Mouse (Mus musculus) stomach, embryonic 14.5 days (tissue): ENCODE results near the gene Cerkl. TPM values are rescaled to one million over a fixed set of nuclear protein-coding genes. Genes with fewer than 3 reads are reported as not detected.

Experiments used
- ATAC-seq: fragments of 200-750 bp; cut with Nextera tagmentation; 2 replicates; pipeline ENCODE4 v1.8.0; 2017; ENCODE audit warnings: low read depth, moderate TSS enrichment; ENCODE audit not compliant: insufficient number of reproducible peaks, insufficient read depth, low FRiP score
- H3K27ac ChIP-seq: fragments of 300-500 bp; sonication (generic); 2 replicates; pipeline ENCODE4 v1.5.1; 2014; ENCODE audit warnings: mild to moderate bottlenecking, low read length, moderate library complexity, mixed read lengths
- H3K27me3 ChIP-seq: fragments of 300-500 bp; sonication (generic); 2 replicates; pipeline ENCODE4 v1.6.1; 2014; ENCODE audit warnings: low read length, control low read depth, mixed read lengths; ENCODE audit not compliant: control insufficient read depth, insufficient read depth
- H3K36me3 ChIP-seq: fragments of 300-500 bp; sonication (generic); 2 replicates; pipeline ENCODE4 v1.6.1; 2014; ENCODE audit warnings: mild to moderate bottlenecking, control low read depth, low read length, moderate library complexity, mixed read lengths; ENCODE audit not compliant: control insufficient read depth, insufficient read depth
- H3K4me1 ChIP-seq: fragments of 300-500 bp; sonication (generic); 2 replicates; pipeline ENCODE4 v1.6.1; 2014; ENCODE audit warnings: low read length, control low read depth, mixed read lengths; ENCODE audit not compliant: control insufficient read depth, insufficient read depth
- H3K4me2 ChIP-seq: fragments of 300-500 bp; sonication (generic); replicated peaks from 2 replicates; pipeline ENCODE4 v1.6.1; 2014; ENCODE audit warnings: low read depth, low read length, control low read depth
- H3K4me3 ChIP-seq: fragments of 300-500 bp; sonication (generic); 2 replicates; pipeline ENCODE4 v1.5.1; 2014; ENCODE audit warnings: low read depth, low read length, control low read depth
- H3K9ac ChIP-seq: fragments of 300-500 bp; sonication (generic); replicated peaks from 2 replicates; pipeline ENCODE4 v1.6.1; 2014; ENCODE audit warnings: low read depth, mild to moderate bottlenecking, control low read depth, low read length, moderate library complexity, mixed read lengths
- H3K9me3 ChIP-seq: fragments of 300-500 bp; sonication (generic); 2 replicates; pipeline ENCODE4 v1.6.1; 2016; ENCODE audit warnings: low read depth, low read length, control low read depth; ENCODE audit not compliant: control insufficient read depth
- WGBS: fragments of 180-500 bp; shearing (Covaris S2); extraction: QIAGEN DNeasy Blood & Tissue Kit; methylation state at CpG from one replicate; pipeline ENCODE4 v1.1.7; 2014; 5-methylcytosine and 5-hydroxymethylcytosine counted together
- polyA plus RNA-seq: library from polyadenylated mRNA; unstranded; fragments of >200 nt; fragmentation: Nextera tagmentation; extraction: Ambion mirVana; gene quantifications from 2 replicates; pipeline ENCODE4 v1.2.1, GENCODE M21; 2014

Gene Cerkl
- polyA plus RNA-seq, 1 experiment from 2014 or later, result 1.4 TPM

DNA sequence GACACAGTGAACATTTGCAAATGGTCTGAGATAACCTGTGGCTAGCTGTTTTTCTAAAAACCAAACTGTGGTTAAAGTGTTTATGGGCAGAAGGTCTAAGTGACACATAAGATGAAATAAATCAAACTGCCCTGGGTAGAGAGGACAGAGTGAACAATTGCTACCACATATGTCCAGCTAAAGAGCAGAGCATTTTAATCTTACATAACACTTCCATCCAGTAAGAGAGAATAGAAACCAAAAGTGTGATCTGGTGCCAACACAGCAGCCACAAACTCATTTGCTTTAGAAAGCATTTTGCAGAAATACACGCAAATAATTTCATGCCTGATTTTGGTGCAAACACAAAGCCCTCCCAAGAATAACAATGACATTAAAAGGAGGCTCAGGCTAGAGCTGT, 117.6 kb downstream of the Cerkl start:
- ATAC-seq, result no peak
- H3K27me3 ChIP-seq, result no peaks in the 10 kb centered on the region
- no peak overlapping the region for H3K4me3 ChIP-seq
- H3K4me2 ChIP-seq, result no peak overlapping the region
- H3K9ac ChIP-seq, result no peak overlapping the region
- WGBS, result 81% methylated on average over 1 of the region's 1 CpGs
- H3K27ac ChIP-seq, result no peak overlapping the region
- no peaks in the 10 kb centered on the region for H3K9me3 ChIP-seq
- H3K4me1 ChIP-seq, result no peaks in the 10 kb centered on the region
- H3K36me3 ChIP-seq, result no peaks in the 10 kb centered on the region

DNA sequence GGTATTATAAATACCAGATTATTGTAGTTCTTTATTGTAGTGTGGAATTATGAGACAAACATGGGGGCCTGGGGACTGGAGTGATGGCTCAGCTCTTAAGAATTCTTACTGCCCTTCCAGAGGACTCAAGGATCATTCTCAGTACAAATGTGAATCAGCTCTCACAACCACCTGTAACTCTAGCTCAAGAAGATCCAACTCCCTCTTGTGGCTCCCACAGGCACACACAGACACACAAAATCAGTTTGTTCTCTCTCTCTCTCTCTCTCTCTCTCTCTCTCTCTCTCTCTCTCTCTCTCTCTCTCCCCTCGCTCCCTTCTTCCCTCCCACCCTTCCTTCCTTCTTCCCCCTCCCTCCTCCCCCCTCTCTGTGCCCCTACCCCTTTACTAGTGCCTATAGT, 120.4 kb downstream of the Cerkl start:
- no peak overlapping the region for H3K4me3 ChIP-seq
- 67% methylated on average over 1 of the region's 1 CpGs for WGBS
- no peaks in the 10 kb centered on the region for H3K9me3 ChIP-seq
- no peaks in the 10 kb centered on the region for H3K36me3 ChIP-seq
- H3K4me2 ChIP-seq, result no peak overlapping the region
- no peak overlapping the region for H3K9ac ChIP-seq
- H3K4me1 ChIP-seq, result no peaks in the 10 kb centered on the region
- no peak overlapping the region for H3K27ac ChIP-seq
- no peak for ATAC-seq
- no peaks in the 10 kb centered on the region for H3K27me3 ChIP-seq

DNA sequence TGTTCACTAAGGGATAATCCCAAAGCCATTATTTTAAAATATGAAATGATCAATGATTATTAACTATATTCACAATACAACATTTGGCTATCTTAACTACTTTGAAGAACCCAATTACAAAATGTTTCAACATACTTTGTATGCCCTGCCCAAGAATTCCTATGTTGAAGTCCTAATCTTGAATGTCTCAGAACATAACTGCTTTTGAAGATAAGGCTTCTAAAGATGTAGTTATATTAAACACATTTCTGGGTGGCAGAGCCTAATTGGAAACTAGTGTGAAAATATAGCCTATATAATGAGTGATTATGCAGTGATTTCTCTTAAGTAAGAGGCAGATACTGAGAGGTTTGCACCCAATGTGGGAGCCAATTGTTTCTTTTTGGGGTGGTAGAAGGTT, 121.9 kb downstream of the Cerkl start:
- Histone ChIP-seq H3K4me2 (no peak overlapping the region), H3K9ac (no peak overlapping the region), H3K4me1 (no peaks in the 10 kb centered on the region), H3K27me3 (no peaks in the 10 kb centered on the region), H3K27ac (no peak overlapping the region), H3K4me3 (no peak overlapping the region), H3K9me3 (no peaks in the 10 kb centered on the region), H3K36me3 (no peaks in the 10 kb centered on the region)
- no peak for ATAC-seq

DNA sequence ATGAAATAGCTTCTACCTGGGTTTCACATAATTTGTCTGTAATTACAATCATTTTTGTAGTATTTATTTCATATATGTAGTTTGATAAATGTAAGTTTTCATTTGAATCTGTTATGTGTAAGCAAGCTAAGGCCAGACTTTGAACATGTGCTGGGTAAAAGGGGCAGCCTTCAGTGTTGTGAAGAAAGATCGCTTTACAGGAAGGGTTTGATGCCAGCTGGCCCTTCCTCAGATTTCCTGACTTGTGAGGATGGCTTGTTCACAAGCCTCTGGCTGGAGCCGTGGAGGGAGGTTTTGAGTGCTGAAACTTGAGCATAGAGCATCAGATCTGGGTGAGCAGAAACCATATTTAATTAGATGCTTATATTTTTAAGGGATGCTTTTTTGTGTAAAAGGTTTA, 128.5 kb downstream of the Cerkl start:
- no peak overlapping the region for H3K4me3 ChIP-seq
- WGBS, result 69% methylated on average over 2 of the region's 2 CpGs
- ATAC-seq, result no peak

DNA sequence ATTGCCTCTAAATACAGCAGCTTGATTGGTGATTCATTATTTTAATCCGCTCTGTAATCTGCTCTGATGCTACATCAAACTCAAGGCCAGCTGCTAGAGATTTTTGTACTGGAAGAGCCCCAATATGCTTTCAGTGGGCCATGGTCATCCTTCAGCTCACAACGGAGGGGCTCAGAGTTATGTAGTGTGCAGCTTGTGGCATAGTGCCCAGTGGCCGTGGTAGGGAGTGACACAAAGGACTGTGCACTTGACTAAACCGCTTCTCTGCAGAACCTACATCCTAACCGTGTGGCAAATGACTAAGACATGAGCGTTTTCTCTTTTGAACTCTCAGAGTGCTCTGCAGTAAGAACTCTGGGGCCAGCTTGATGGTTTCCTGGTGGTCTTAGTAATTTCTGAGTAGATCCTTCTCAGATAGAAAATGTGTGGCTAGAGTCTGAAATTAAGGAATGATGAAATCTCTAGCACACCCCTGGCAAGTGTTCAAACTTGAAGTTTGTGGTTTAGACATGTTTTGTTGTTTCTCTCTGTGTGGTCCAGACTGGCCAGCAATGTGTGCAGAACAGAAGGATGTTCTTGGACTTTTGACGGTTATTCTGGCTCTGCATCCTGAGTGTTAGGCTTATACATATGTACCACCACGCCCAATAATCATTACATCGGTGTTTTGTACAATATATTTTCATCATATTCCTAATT, 140.3 kb downstream of the Cerkl start:
- no peak overlapping the region for H3K4me3 ChIP-seq
- H3K9ac ChIP-seq, result no peak overlapping the region
- H3K9me3 ChIP-seq, result no peaks in the 10 kb centered on the region
- no peak for ATAC-seq
- no peaks in the 10 kb centered on the region for H3K36me3 ChIP-seq
- no peaks in the 10 kb centered on the region for H3K27me3 ChIP-seq
- H3K4me1 ChIP-seq, result no peaks in the 10 kb centered on the region
- no peak overlapping the region for H3K27ac ChIP-seq
- no peak overlapping the region for H3K4me2 ChIP-seq
- 84% methylated on average over 9 of the region's 9 CpGs for WGBS

More for the DNA sequence above, 128.5 kb downstream of the Cerkl start:
- no peaks in the 10 kb centered on the region for H3K9me3 ChIP-seq
- H3K36me3 ChIP-seq, result no peaks in the 10 kb centered on the region
- no peaks in the 10 kb centered on the region for H3K4me1 ChIP-seq
- H3K4me2 ChIP-seq, result no peak overlapping the region
- no peak overlapping the region for H3K9ac ChIP-seq
- no peaks in the 10 kb centered on the region for H3K27me3 ChIP-seq
- H3K27ac ChIP-seq, result no peak overlapping the region

DNA sequence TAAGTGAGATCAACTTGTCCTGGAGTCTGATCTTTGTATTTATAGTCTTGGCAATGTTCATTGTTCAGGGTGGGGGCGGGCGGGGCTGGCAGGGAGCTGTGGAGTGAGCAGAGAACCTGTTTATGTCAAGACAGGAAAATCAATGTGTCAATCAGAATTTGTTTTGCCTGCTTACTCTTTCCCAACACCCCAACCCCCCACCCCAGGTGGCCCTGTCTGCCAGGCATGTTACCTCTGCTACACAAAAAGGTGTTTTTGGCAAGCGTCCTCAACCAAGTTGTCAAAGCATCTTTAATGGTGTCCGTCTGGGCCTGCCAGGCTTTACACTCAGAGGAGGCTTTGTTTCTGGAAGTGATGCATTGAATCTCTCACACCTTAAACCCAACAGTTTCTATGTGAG, 141.5 kb downstream of the Cerkl start:
- H3K36me3 ChIP-seq, result no peaks in the 10 kb centered on the region
- no peak overlapping the region for H3K4me3 ChIP-seq
- H3K27me3 ChIP-seq, result no peaks in the 10 kb centered on the region
- no peaks in the 10 kb centered on the region for H3K4me1 ChIP-seq
- H3K27ac ChIP-seq, result no peak overlapping the region
- WGBS, result 83% methylated on average over 4 of the region's 4 CpGs
- H3K9ac ChIP-seq, result no peak overlapping the region
- H3K4me2 ChIP-seq, result no peak overlapping the region
- ATAC-seq, result no peak
- H3K9me3 ChIP-seq, result no peaks in the 10 kb centered on the region

DNA sequence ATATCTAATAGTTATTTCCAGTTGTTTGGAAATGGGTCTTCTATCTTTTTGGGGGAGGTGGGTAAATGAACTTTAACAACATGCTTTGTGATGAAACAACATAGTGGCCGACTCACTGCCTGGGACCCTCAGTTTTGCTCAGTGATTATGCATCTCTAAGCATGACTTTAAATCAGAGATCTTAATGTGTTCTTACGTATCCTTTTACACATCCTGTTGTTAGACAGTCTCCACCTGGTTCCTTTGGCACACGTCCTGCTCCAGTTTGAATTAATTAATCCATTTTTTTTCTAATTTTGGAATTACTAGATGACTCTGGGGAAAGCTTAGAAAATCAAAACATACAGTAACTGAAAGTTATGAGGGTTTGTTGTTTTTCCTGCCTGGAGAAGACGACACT, 144.1 kb downstream of the Cerkl start:
- ATAC-seq, result no peak
- Histone ChIP-seq H3K4me1 (no peaks in the 10 kb centered on the region), H3K9ac (no peak overlapping the region), H3K4me3 (no peak overlapping the region), H3K27me3 (no peaks in the 10 kb centered on the region), H3K36me3 (no peaks in the 10 kb centered on the region), H3K9me3 (no peaks in the 10 kb centered on the region), H3K4me2 (no peak overlapping the region), H3K27ac (no peak overlapping the region)
- 57% methylated on average over 4 of the region's 4 CpGs for WGBS

DNA sequence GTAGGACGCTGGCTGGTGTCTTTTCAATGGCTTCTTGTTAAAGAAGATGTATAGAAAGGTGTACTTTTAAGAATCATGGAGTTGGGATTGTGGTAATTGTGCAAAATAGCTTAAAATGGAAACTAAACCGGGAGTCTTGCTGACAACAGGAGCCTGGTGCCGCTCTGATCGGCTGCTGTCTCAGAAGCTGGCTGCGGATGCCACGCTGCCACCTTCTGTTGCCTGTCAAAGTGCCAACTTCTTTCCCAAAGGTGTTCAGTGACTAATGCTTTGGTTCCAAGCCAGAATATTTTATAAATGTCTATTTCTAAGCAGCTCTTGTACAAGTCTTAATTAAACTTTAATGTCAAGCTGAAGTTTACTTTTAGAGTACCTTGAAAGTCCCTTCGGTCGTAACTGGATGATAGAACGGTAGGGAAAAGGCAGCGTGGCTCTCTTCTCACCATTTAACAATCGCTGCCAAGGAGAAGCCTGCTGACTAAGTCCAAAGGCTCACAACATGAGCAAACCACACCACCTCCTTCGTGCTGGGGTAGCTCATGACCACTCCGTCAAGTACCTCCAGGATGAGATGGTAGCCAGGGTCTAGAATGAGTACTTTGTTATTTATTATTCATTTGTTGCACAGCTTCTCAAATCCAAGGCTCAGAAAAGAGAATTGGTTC, 147.0 kb downstream of the Cerkl start:
- no peak for ATAC-seq
- Histone ChIP-seq H3K4me1 (no peaks in the 10 kb centered on the region), H3K27ac (no peak overlapping the region), H3K9me3 (no peaks in the 10 kb centered on the region), H3K27me3 (no peaks in the 10 kb centered on the region), H3K4me3 (no peak overlapping the region), H3K9ac (no peak overlapping the region), H3K36me3 (no peaks in the 10 kb centered on the region), H3K4me2 (no peak overlapping the region)
- WGBS, result 84% methylated on average over 13 of the region's 13 CpGs

DNA sequence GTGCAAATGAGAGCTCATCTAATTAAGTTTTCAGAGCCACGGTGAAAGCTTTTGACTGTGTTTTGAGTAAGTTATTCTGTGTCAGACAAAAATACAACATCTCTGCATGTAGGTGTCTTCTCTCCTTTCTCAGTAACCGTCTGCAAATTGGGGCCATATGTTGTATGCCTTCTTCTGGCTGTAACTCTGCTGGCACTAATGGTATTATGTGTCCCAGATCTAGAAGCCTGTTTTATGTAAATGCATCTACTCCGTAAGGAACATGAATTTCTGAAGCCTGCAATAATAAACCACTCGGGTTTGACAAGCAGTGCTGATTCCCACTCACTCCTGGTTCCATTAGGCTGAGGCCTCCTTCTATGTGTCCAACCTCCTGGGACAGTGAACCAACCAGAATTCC, 149.0 kb downstream of the Cerkl start:
- Histone ChIP-seq H3K9me3 (no peaks in the 10 kb centered on the region), H3K4me1 (no peaks in the 10 kb centered on the region), H3K36me3 (no peaks in the 10 kb centered on the region), H3K4me2 (no peak overlapping the region), H3K9ac (no peak overlapping the region), H3K4me3 (no peak overlapping the region), H3K27ac (no peak overlapping the region), H3K27me3 (no peaks in the 10 kb centered on the region)
- no peak for ATAC-seq
- 72% methylated on average over 4 of the region's 4 CpGs for WGBS
